Mouse (Mus musculus) cerebellum, adult 9-11 months (tissue): ENCODE results near the gene Ttll12.

Source experiments
- DNase-seq: peaks from one replicate; pipeline ENCODE4 v3.0.0; 2022

Ttll12 gene

DNA sequence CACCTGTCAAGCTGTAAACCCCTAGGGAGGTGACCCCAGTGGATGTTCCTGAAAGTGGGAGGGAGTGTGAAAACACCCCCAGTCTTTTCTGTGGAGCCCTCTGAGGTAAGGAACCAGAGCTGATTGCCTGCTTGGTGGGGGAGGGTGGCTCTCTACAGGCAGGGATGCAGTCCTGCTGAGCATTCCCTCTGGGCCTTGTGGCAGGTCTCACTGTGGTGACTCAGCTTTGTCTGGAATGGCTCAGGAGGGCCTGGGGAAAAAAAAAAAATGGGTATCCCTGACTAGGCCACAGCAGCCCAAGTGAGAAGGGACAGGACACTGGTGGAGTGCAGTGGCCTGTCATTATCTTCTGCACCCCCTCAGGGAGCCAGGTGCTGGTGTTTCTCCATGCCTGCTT is 1.8 kb downstream of the Ttll12 start:
- DNase-seq: no peak

DNA sequence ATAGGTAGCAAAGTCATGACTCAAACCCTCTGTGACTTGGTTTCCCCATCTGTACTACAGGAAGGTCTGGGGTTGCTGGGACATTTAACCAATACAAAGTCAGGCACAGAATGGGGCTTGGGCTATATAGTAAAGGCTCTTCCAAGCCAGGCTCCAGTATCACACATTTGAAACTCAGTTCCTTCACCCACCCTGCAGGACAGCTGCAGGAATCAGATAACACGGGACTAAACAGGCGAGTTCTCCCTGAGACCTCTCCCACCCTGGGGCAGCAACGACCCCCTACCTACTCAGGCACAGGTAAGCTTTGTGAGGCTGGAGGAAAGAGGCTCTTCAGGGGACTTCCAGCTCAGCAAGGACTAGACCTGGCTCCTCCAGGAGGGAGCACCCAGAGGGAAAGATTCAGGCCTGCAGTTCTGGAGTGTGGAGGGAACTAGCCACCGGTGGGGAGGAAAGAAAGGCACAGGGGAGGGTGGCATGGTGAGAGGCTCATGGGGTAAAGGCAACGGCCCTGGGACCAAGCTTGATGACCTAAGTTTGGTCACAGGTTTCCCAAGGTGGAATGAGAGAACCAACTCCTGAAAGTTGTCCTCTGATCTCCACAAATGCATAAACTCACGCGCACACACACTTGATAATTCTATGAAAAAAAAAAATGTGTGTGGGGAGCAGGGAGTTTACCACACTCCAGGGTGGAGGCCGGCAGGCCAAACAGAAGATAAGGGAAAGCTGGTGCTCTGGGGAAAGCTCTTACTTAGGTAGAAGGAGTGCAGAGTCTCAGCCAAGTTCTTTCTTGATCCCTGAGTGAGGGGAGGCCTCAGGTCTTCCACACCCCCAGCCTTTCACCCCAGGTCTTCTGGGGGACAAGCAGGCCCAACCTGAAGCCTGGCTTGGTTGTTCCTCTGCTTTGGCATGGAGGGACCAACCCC is 2.4 kb downstream of the Ttll12 start:
- no peak for DNase-seq

DNA sequence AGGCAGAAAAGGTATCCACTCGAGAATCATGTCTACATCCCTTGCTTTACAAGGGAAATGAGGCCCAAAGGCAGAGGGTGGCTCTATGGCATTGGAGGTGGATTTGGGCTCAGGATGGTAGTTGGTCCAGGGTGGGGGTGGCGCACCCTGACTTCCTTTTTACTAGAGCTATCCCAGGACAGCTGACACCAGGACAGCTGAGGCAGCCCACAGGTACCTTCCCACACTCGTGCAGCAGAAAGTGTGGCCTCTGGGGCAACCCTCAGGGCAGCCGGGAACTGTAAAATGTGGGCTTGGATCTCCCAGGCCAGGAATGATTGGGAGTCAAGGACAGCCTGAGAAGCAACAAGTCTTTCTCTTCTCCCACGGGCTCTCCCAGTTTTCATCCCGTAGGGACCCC is 3.2 kb downstream of the Ttll12 start:
- DNase-seq: no peak

DNA sequence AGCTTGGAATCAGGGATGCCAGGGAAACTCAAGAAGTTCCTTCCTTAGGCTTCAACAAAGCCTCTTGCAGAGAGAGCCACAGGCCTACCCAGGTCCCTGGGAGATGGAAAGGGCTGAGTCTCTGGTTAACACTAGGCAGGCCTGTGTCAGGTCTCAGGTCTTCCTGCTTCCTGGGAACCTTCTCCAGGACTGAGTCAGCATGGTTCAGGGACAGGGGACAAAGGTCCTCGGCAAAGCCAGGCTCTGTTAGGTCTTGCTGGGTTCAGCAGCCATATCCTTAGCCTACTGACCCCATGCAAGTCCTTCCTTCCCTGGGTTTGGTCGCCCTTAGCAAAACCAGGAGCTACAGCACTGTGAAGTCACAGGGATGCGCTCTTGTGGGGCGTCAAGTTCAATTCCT is 4.1 kb downstream of the Ttll12 start:
- DNase-seq: no peak

DNA sequence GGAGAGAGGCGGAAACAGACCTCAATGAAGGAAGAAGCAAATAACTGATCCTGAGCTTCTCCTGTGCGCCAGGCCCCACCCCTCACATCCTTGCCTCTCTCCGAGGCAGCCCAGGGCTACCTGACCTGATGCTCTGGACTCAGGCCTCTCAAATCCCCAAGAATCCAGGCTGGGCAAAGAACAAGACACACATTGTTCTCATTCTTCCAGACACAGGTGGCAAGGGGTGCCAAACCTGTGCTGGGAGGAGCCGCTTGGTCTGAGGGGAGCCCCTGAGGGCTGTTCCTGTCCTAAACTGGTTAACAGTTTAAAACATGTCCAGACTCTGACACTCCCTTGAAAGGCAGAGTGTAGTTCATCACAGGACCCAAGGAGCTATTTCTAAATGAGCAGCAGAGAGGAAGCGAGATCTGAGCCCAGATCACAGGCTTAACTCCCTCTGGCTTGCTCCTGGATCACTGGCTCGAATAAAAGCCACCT is 10.2 kb downstream of the Ttll12 start:
- DNase-seq: no peak

DNA sequence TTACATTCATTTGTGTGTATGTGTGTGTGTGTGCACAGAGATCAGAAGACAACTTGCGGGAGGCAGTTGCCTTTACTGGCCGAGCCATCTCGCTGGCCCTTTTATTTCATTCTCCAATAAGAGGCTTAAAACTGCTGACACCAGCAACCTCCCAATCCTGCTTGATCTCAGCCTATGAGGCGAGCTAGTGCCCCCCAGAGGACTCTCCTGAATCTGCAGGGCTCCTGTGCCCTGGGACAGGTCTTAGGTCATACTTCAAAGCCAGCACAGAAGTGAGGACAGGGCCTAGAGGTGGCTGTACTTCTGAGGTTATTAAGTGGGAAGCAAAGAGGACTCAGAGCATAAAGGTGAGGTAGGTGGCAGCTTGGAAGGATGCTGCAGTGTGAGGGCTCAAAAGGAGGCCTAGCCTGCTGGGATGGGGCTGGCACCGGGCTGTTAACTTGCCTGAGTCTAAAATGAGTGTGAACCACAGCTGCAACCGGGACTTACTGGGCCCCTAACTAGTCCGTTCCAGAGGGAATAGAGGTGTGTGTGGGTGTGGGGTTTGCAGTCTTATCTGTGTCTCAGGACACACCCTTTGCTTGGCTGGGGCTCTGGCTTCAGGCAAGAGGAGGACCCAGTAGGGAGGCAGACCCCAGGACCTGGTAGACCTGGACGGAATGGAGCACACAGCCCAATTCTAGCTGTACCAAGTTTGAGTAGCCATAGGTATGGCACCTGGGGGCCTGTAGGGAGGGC is 11.4 kb downstream of the Ttll12 start:
- DNase-seq: no peak

DNA sequence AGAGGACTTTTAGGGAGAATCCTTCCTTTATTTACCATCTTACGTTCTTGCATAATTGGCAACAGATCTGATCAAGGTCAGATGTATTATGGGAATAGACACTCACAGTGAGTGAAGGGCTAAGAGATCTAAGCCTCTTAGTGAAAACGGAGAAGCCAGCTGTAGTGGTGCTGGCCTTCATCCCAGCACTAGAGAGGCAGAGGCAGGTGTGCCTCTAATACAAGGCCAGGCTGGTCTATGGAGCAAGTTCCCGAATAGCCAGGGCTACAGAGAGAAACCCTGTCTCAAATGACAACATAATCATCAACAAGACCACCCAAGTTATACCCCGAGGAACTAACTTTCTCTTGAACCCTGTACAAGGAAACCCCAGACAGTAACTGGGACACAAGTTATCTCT is 12.0 kb downstream of the Ttll12 start:
- no peak for DNase-seq

DNA sequence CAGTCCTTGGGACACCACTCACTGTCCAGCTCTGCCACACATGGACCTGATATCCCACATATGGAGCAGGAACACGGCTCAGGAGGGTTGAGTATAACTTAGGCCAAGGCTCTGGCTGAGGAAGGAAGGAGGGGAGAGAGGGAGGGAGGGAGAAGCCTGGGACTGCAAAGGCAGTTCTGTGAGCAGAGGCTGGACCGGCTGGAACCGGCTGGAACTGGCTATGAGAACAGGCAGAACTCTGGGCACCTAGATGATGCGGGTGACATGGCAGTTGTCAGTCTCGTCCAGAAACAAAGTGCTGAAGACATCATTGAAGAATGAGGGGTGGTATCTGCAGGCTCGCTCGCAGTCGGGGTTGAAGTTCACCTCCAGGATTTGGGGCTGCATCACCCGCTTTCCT is 18.3 kb downstream of the Ttll12 start:
- DNase-seq: no peak

DNA sequence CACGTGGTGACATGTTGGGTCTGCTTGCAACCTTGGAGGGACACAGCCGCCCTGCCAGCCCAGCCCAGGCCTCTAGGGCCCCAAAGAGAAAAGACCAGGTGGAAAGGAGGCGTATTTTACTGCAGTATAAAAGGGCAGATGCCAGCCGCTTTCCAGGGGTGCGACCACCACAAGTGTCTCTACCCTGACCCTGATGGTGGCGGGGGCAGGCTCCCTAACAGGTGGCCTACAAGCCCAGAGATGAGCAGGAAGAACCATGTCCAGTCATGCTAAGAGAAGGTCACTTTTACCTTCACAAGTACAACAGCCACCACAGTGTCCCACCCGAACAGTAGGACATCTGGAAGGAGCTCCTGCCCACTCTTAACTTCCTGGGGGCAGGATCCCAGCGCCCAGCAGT is 19.4 kb downstream of the Ttll12 start:
- no peak for DNase-seq

DNA sequence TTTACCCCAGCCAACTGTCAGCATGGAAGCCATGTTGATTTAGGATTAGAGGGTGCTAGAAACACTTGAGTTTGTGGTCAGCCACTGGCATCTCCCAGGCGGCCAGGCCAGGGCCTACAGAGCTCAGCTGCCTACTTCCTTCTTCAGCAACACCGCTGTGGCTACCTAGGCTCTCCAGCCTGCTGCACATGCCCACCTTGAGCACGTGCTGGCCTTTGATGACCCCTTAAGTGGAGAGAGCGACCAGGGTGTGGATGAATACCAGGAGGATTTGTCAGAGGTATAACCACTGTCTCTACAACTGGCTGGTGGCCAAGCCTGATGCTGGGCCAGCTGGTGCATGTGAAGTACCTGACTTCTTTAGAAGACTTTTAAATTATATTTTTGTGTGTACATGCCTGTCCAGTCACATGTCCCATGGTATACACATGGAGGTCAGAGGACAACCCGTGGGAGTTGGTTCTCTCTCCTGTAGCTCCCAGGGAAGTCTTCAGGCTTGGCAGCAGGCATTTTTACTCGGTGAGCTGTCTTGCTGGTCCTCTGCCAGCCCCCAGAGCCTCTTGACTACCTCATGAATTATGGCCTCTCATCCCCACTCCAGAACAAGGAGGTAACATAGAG is 20.1 kb downstream of the Ttll12 start:
- no peak for DNase-seq

DNA sequence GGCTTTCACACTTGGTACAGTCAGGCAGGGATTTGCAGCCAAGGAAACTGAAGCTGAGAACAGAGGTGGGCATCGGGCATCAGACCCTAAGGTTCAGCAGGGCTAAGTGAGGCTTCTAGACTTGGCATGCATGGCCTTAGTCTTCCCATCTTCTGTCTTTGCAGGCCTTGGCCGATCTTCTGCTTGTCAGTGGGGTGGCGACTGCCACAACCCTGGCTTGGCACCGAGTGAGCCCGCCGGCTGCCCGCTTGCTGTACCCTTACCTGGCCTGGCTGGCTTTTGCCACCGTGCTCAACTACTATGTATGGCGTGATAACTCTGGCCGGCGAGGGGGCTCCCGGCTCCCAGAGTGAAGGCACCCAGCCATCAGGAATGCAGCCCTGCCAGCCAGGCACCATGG is 21.4 kb downstream of the Ttll12 start:
- peak; percentile 55 for DNase-seq

DNA sequence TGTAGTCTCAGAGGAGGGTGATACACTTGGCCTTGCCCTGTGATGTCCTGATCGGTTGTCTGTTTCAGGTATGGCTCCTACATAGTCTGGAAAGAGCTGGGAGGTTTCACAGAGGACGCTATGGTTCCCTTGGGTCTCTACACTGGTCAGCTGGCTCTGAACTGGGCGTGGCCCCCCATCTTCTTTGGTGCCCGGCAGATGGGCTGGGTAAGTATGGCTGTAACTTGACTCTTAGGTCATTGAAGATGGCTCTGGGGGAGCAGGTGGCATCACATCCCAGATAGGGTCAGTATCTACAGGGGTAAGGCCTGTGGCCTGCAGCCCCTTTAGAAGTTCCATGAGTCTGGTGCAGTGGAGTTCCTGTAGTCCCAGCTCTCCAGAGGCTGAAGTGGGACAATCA is 22.8 kb downstream of the Ttll12 start:
- no peak for DNase-seq

DNA sequence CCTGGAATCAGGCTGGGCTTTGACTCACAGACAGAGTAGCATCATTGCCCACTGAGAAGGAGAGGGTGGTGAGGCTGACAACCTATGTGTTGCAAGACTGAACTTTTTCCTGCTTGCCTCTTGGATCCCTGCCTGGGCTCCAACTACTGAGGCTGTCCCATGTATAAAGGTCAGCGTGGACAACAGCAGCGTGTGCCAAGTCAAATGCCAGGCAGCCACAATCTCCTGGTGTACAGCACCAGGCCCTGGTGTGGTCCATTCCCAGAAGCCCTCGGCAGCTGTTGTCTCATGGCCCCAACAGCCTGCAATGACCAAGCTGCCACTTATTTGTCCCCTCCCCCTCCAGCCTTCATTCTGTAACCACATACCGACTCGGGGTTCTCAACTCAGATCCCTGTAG is 23.3 kb downstream of the Ttll12 start:
- no peak for DNase-seq

DNA sequence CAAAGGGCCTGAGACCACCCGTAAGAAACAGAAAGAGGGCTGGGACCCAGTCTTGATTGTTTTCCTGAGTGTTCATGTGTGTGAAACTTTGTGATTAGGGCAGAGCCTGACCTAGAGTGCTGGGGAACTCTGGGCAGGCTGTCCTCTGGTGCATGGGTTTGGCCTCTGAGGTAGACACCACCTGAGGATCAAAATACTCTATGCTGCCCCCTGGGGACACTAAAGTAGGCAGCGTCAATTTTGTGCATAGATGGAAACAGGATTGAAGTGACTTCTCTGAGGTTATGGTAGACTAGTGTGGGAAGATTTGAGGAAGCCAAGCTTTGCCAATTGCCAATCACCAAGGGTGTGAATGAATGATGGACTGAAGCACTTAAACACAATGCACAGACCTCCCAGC is 24.3 kb downstream of the Ttll12 start:
- no peak for DNase-seq

DNA sequence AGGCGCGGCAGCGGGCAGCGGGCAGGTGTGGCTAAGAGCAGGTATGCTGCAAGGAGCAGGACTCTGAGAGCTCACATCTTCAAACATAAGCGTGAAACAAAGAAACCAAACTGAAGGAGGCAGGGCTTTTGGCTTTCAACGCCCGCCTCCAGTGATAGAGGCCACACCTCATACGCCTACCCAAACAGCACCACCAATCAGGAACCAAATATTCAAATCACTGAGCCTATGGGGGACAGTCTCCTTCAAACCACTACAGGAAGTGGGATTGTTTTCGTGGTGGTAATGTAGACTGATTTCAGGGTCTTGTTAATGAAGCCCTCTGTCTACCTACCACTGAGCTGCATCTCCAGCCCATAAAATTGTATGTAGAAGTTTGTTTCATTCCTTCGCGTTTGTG is 25.3 kb downstream of the Ttll12 start:
- no peak for DNase-seq

DNA sequence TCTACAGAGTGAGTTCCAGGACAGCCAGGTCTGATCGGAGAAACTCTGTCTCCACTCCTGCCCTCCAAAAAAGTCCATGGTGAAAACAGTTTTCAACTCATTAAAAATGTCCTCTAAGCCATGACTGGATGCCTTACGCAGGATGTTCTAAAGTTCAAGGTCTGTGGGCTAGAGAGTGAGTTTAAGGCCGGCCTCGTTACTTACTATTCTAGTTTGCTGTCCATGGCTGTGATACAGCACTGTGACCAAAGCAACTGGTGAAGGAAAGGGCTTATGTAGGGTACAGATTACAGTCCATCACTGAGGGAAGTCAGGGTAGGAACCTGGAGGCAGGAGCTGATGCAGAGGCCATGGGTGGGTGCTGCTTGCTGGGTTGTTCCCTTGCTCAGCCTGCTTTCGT is 26.4 kb downstream of the Ttll12 start:
- DNase-seq: no peak

DNA sequence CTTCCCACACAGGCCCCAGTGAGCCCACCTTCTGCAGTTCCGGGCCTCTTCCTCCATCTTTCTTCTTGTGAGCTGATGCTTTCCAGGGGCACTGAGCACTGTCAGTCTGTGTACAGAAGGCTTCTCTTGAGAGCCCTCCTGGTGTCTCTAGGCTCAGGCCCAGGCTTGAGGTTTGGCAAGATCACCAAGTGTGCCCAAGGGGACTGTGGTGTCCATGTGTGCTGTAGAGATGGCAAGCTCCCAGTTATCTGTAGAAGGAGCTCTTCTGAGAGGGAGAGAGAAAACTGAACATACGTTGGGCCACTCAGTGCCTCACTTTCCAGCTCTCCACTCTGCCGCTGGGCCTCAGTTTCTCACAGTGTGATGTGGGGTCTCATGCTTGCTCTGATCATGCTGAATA is 27.2 kb downstream of the Ttll12 start:
- no peak for DNase-seq

DNA sequence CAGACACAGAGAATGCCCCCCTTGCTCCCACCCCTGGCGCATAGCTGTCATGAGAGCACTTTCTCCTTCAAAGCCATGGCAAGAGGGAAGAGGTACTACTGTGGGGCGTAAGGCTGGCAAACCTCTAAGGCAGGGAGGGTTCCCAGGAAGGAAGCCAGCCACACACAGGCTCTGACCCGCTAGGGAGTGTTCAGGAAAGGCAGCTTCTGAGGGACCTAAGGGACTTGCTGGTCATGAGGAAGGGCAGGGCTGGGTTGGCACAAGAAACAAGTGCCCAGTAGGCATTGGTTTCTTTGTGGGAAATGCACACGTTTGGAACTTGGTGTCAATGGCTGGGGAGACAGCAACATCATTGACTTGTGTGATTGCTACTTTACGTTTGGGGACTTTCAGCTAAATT is 29.0 kb downstream of the Ttll12 start:
- no peak for DNase-seq

DNA sequence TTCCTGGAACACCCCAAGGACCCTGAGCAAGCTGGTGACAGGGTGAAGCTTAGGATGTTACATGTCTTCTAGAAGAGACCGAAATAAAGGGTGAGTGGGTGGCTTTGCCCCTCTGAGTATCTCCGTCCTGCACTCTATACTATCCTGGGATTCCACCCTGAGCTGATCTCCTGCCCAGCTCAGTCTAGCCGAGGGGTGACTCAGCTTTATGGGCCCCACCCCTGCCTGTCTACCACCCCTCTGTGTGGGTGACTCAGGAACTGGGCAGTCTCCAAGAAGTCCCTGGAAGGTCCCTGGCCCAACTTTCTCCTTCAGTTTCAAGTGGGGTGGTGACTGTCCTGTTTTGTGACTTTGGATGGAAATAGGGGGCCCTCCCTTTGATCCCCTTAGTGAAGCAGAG is 29.5 kb downstream of the Ttll12 start:
- no peak for DNase-seq

DNA sequence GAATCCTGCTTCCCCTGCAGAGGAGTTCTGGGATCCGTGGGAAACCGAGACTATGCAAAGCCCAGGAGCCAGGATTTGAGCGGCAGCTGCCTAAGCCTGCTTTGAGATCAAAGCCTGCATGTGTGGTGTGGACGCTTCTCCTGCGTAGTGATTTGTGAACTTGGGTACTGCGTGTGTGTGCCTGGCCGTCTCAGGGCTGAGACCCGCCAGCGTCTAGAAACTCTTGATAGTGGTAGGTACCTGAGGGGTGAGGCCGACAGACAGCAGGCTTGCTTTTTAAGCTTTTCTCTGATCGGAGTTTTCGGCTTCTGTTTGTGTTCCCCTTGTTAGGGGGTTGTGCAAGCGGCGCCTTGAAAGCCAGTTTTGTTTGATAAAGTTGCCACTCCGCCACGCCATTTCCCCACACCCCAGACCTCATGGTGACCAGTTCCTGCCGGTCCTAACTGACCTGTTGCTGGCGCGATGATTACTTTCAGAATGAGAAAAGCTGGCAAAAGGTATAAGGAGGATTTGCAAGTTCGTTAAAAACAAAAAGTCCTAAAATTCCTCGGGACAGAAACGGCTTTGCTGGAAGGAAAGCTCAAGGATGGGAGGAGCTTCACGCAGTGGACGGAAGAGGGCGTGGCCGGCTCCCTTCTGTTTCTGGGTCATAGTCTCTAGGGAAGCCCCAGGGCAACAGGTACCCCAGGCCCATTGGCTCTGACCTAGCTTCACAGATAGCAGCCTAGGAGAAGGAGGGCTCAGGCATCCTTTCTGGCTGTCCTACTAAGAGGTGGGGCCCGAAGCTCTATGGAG is 30.9 kb downstream of the Ttll12 start:
- DNase-seq: no peak

DNA sequence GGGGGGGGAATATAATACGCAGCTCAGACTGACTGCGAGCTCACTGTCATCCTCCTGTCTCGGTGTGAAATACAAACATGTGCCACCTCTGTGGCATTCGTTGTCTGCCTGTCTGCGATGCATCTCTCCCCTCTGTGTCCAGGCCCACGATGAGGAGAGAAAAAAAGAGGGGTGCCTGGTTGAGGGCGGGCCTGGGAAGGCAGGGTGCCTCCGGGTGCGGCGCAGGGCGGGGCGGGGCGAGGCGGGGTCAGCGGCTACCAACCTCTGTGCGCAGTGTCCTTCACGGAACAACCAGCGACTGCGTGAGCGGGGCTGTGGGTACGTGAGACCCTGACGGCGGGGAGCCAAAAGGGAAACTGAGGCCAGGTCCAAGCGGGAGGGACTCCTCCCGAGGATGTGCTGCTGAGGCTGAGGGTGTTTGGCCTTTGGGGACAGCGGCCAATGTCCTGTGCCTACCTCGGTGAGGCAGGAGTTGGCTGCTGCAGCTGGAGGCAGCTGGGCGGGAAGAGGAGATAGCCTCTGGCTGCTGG is 31.6 kb downstream of the Ttll12 start, which contains the start of the genes Tspo and Mcat:
Gene Tspo, plus strand, starts transcription at position 266 of the 530 bp plus-strand sequence.
Gene Mcat, minus strand, starts transcription at position 461 of the 530 bp plus-strand sequence.
- DNase-seq: no peak

DNA sequence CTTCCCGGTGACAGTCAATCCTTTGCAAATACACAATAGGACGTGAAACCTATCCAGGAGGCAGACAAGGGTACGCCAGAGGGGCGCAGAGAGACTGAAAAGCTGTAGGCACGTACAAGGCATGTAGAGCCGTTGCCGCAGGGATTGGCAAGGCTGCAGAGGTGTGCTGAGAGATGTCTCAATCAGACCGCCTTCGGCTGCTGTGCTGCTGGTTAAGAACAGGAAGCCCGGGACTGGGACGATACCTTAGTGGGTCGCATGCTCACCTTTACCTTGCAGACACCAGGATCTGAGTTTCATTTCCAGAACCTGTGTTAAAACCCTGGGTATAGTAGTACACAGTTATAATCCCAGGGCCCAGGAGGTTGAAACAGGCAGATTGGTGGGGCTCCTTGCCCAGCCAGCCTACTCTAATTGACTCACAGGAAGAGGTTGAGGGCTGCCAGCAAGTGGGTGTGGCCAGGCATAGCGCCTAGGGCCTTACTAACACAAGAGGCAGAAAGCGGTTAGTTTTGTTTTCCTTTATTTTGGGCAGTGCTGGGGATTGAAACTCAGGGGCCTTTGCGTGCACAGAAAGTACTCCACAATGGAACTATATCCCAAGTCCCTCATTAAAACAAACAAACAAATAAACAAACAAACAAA is 32.2 kb downstream of the Ttll12 start:
- DNase-seq: no peak
